Comparison of ENCODE assay signal across 10 mouse cellular contexts in genomic region chr13:83713661-83714291, GRCm38 (mm10).
DNase-seq lines count a peak whose midpoint lies in the region; ATAC-seq and TF ChIP-seq lines count a peak whose summit lies in the region.
"Had no signal": no experiment of that assay in that cellular context is flagged by ENCODE, and none has a peak within 500 bp of the region (broad histone marks: within the 10 kb centered on the region; RNA-seq: fewer than 3 reads in every experiment).

No protein-coding gene starts in this region.

- H3K27ac ChIP-seq in hindbrain, embryonic 16.5 days (ENCODE audit: low read depth, low read length), result peak overlapping the region; percentile 84
- H3K27ac ChIP-seq in gastrocnemius, adult 2 months, result no peak overlapping the region
- H3K27ac ChIP-seq: heart, embryonic 15.5 days had no signal

- H3K36me3 ChIP-seq in hindbrain, embryonic 16.5 days (ENCODE audit: control insufficient read depth, insufficient read depth, low read length), result no peaks in the 10 kb centered on the region
- H3K36me3 ChIP-seq: heart, embryonic 15.5 days had no signal

- peak; percentile 26 to 39 for DNase-seq in frontal cortex, postnatal 36 days (ENCODE audit: low spot score in 2 of 2)
- no peak for DNase-seq in frontal cortex, postnatal 14 days (ENCODE audit: low spot score in 2 of 2)
- peak; percentile 15 for DNase-seq in embryo, embryonic 10 days (ENCODE audit: low spot score)
- DNase-seq in neural tube, embryonic 10.5 days (ENCODE audit: extremely low spot score, low spot score), result peak; percentile 45
- no peak for DNase-seq in gastrocnemius, postnatal 10 days
- DNase-seq in gastrocnemius, adult 2 months, result no peak
- no peak for DNase-seq in adrenal gland, postnatal 14 days
- DNase-seq: adrenal gland, adult 2 months had no signal

- H3K4me1 ChIP-seq in hindbrain, embryonic 16.5 days (ENCODE audit: control insufficient read depth, insufficient read depth, low read depth, low read length), result peaks cover 5% of the 10 kb centered on the region; the same call in 1 of the 2 replicates

- intact Hi-C loops in gastrocnemius, adult 2 months (cut with DNase I), result loop anchor here (2.0 to 10.0 kb wide), 2 partner anchors 631 to 1045 kb away; no protein-coding TSS in a partner anchor

- peak overlapping the region; percentile 59 for H3K9ac ChIP-seq in hindbrain, embryonic 16.5 days (ENCODE audit: low read depth, low read length)
- H3K9ac ChIP-seq: heart, embryonic 15.5 days had no signal

- no peak for ATAC-seq in hindbrain, embryonic 16.5 days

- H3K4me2 ChIP-seq in hindbrain, embryonic 16.5 days (ENCODE audit: low read length), result peak overlapping the region; percentile 75
- H3K4me2 ChIP-seq: heart, embryonic 15.5 days had no signal

- H3K9me3 ChIP-seq in hindbrain, embryonic 16.5 days (ENCODE audit: control insufficient read depth, low read length), result no peaks in the 10 kb centered on the region
- H3K9me3 ChIP-seq: heart, embryonic 15.5 days had no signal

- 0 out of 2 replicates have a peak, but pooled peaks cover 3% of the 10 kb centered on the region for H3K27me3 ChIP-seq in hindbrain, embryonic 16.5 days (replicated peaks; ENCODE audit: control insufficient read depth, insufficient read depth, low read length)

- peak overlapping the region; percentile 26 for H3K4me3 ChIP-seq in hindbrain, embryonic 16.5 days (ENCODE audit: low read length)
- no peak overlapping the region for H3K4me3 ChIP-seq in gastrocnemius, adult 2 months
- H3K4me3 ChIP-seq: heart, embryonic 15.5 days had no signal

- TF ChIP-seq CTCF in gastrocnemius, adult 2 months (IDR thresholded peaks at IDR 0.05), result no peak

- WGBS in hindbrain, embryonic 16.5 days, result 7% methylated on average over 19 of the region's 19 CpGs

Comparison
In these comparisons a context has a peak if more than half of its experiments do, and no peak if none do; other contexts are left out.
1. DNase-seq: peak in frontal cortex, postnatal 36 days (2 of 2), embryo, embryonic 10 days (single experiment) and neural tube, embryonic 10.5 days (single experiment); none in frontal cortex, postnatal 14 days (0 of 2), gastrocnemius, postnatal 10 days (single experiment), gastrocnemius, adult 2 months (single experiment) and adrenal gland, postnatal 14 days (single experiment).